Mouse (Mus musculus): ENCODE measurements around the gene Hcfc2. TPM values are rescaled to one million over a fixed set of nuclear protein-coding genes. Genes with fewer than 3 reads are reported as not detected.

Gene Hcfc2
- total RNA-seq (2014; rRNA removed) (31.2 and 31.5 TPM in 2 replicates), polyA plus RNA-seq (2015; fragmentation: Nextera tagmentation; extraction: Ambion mirVana) (21.5 and 31.1 TPM in 2 replicates)

DNA sequence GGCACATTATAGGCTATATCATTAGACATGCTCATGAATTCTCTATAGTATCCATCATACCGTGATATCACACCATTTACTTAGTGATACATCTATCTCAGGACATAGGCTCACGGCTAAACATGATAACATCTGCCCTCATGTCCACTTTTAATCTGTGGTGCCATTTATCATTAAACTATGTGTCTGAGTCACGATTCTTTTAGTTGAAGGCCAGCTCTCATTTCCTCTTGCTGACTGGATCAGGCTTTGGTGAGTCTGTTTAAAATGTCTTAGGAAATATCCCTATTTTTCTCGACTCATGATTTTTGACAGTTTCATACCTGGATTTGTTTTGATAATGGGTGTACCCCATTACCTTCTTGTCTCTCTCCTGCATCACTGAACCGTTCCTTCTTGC is at the start of gene Hcfc2:
Hcfc2 (plus strand) TSS at position 205 of the 400 bp plus-strand sequence.
- ATAC-seq = no peak
- peaks cover 11% of the 10 kb centered on the region for H3K4me1 ChIP-seq (ENCODE audit: insufficient read depth)
- H3K27me3 ChIP-seq (ENCODE audit: insufficient read depth, low read length) = no peaks in the 10 kb centered on the region; the same call in 1 of the 2 replicates
- no peaks in the 10 kb centered on the region for H3K36me3 ChIP-seq (ENCODE audit: insufficient read depth)
- no peak within 1 kb of the TSS for H3K4me2 ChIP-seq (ENCODE audit: low read depth)
- H3K4me3 ChIP-seq (ENCODE audit: low read depth, low read length) = no peak within 1 kb of the TSS
- no peaks in the 10 kb centered on the region for H3K9me3 ChIP-seq (ENCODE audit: low read length)
- 0 out of 2 replicates have a peak within 1 kb of the TSS, but pooled peaks have one; percentile 29 for H3K27ac ChIP-seq (ENCODE audit: low read depth, low read length)
- no peak within 1 kb of the TSS for H3K9ac ChIP-seq
- no peak for TF ChIP-seq CTCF (IDR thresholded peaks at IDR 0.05; ENCODE audit: low read depth)
- no peak for DNase-seq
- WGBS = 85% methylated on average over 5 of the region's 5 CpGs

DNA sequence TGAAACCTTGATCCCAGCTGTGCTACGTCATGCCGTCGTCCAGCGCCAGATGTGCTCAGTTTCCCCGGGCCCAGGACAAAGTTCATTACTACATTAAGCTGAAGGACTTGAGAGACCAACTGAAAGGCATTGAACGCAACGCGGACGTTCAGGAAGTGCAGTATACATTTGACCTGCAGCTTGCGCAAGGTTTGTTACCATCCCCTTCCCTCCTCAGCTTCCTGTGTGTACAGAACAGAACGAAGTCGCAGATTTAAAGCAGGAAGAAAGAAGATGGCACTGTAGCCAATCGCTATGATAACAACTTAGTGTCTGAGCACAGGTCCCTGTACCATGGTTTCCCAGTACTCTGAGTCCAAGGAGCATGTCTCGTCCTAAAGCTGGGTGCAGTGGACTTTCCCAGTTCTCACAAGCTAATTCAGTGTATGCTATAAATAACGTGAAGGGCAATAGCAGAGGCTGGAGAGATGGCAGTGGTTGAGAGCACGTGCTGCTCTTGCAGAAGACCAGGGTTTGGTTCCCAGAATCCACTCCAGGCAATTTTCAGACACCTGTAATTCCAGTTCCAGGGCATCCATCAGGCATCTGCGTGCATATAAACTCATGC is 48.7 kb upstream of the Hcfc2 start:
- H3K4me2 ChIP-seq (ENCODE audit: low read depth) = no peak overlapping the region
- H3K27ac ChIP-seq (ENCODE audit: low read depth, low read length) = no peak overlapping the region
- H3K9ac ChIP-seq = no peak overlapping the region
- peaks cover 67% of the 10 kb centered on the region for H3K36me3 ChIP-seq (ENCODE audit: insufficient read depth)
- 94% methylated on average over 17 of the region's 17 CpGs for WGBS
- H3K27me3 ChIP-seq (ENCODE audit: insufficient read depth, low read length) = no peaks in the 10 kb centered on the region
- no peak for ATAC-seq
- no peak for TF ChIP-seq CTCF (IDR thresholded peaks at IDR 0.05; ENCODE audit: low read depth)
- no peak for DNase-seq
- H3K4me3 ChIP-seq (ENCODE audit: low read depth, low read length) = no peak overlapping the region
- no peaks in the 10 kb centered on the region for H3K4me1 ChIP-seq (ENCODE audit: insufficient read depth)
- H3K9me3 ChIP-seq (ENCODE audit: low read length) = no peaks in the 10 kb centered on the region

- Histone ChIP-seq H3K4me3 (ENCODE audit: low read depth, low read length) (no peak overlapping the region), H3K27me3 (ENCODE audit: insufficient read depth, low read length) (no peaks in the 10 kb centered on the region), H3K27ac (ENCODE audit: low read depth, low read length) (no peak overlapping the region), H3K4me2 (ENCODE audit: low read depth) (no peak overlapping the region), H3K36me3 (ENCODE audit: insufficient read depth) (peaks cover 37% of the 10 kb centered on the region), H3K4me1 (ENCODE audit: insufficient read depth) (no peaks in the 10 kb centered on the region), H3K9ac (no peak overlapping the region), H3K9me3 (ENCODE audit: low read length) (no peaks in the 10 kb centered on the region)
- 90% methylated on average over 5 of the region's 5 CpGs for WGBS
- DNase-seq (no peak), ATAC-seq (no peak)
- TF ChIP-seq CTCF (IDR thresholded peaks at IDR 0.05; ENCODE audit: low read depth) = no peak
Measured at GRCm38 (mm10) chr10:82651221-82651620, 44.7 kb upstream of the Hcfc2 start.

- H3K4me3 ChIP-seq (ENCODE audit: low read depth, low read length) = no peak overlapping the region
- H3K36me3 ChIP-seq (ENCODE audit: insufficient read depth) = peaks cover 25% of the 10 kb centered on the region
- H3K4me1 ChIP-seq (ENCODE audit: insufficient read depth) = no peaks in the 10 kb centered on the region
- H3K27ac ChIP-seq (ENCODE audit: low read depth, low read length) = no peak overlapping the region
- no peaks in the 10 kb centered on the region for H3K9me3 ChIP-seq (ENCODE audit: low read length)
- DNase-seq = no peak
- H3K4me2 ChIP-seq (ENCODE audit: low read depth) = no peak overlapping the region
- no peak for TF ChIP-seq CTCF (IDR thresholded peaks at IDR 0.05; ENCODE audit: low read depth)
- H3K27me3 ChIP-seq (ENCODE audit: insufficient read depth, low read length) = no peaks in the 10 kb centered on the region
- WGBS = 68% methylated on average over 5 of the region's 5 CpGs
- ATAC-seq = no peak
- H3K9ac ChIP-seq = no peak overlapping the region
Measured at GRCm38 (mm10) chr10:82652625-82653024, 43.3 kb upstream of the Hcfc2 start.

GRCm38 (mm10) chr10:82654581-82654980 is 41.4 kb upstream of the Hcfc2 start:
- TF ChIP-seq CTCF (IDR thresholded peaks at IDR 0.05; ENCODE audit: low read depth) = no peak
- H3K9me3 ChIP-seq (ENCODE audit: low read length) = no peaks in the 10 kb centered on the region
- peaks cover 19% of the 10 kb centered on the region for H3K36me3 ChIP-seq (ENCODE audit: insufficient read depth)
- ATAC-seq (no peak), DNase-seq (no peak)
- no peak overlapping the region for H3K4me3 ChIP-seq (ENCODE audit: low read depth, low read length)
- no peaks in the 10 kb centered on the region for H3K27me3 ChIP-seq (ENCODE audit: insufficient read depth, low read length)
- H3K27ac ChIP-seq (ENCODE audit: low read depth, low read length) = no peak overlapping the region
- no peak overlapping the region for H3K9ac ChIP-seq
- WGBS = 86% methylated on average over 3 of the region's 3 CpGs
- H3K4me1 ChIP-seq (ENCODE audit: insufficient read depth) = no peaks in the 10 kb centered on the region
- H3K4me2 ChIP-seq (ENCODE audit: low read depth) = no peak overlapping the region

DNA sequence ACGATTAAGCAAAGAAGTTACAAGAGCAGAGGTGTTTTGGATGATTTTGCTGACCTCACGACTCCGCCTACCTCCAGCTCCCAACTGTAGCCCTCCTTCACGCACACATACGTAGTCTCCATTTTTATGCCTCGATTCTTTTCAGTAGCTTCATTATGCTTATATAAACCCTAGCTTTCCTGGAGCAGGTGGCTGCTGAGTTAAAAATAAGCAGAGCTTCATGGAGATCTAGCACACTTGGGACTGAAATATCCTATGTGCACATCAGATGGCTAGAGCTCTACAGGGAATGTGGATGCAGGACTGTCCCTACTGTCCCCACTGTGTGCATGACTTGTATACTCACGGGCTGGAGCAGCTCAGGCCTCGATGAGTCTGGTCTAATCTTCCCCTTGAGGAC is 34.1 kb upstream of the Hcfc2 start:
- Histone ChIP-seq H3K9ac (no peak overlapping the region), H3K4me1 (ENCODE audit: insufficient read depth) (no peaks in the 10 kb centered on the region), H3K9me3 (ENCODE audit: low read length) (no peaks in the 10 kb centered on the region), H3K27ac (ENCODE audit: low read depth, low read length) (peak overlapping the region; percentile 80), H3K36me3 (ENCODE audit: insufficient read depth) (no peaks in the 10 kb centered on the region), H3K4me3 (ENCODE audit: low read depth, low read length) (no peak overlapping the region), H3K4me2 (ENCODE audit: low read depth) (peak overlapping the region; percentile 29), H3K27me3 (ENCODE audit: insufficient read depth, low read length) (no peaks in the 10 kb centered on the region)
- peak; percentile 38 for ATAC-seq
- DNase-seq = peak; percentile 49
- WGBS = 71% methylated on average over 8 of the region's 8 CpGs
- TF ChIP-seq CTCF (IDR thresholded peaks at IDR 0.05; ENCODE audit: low read depth) = no peak

DNA sequence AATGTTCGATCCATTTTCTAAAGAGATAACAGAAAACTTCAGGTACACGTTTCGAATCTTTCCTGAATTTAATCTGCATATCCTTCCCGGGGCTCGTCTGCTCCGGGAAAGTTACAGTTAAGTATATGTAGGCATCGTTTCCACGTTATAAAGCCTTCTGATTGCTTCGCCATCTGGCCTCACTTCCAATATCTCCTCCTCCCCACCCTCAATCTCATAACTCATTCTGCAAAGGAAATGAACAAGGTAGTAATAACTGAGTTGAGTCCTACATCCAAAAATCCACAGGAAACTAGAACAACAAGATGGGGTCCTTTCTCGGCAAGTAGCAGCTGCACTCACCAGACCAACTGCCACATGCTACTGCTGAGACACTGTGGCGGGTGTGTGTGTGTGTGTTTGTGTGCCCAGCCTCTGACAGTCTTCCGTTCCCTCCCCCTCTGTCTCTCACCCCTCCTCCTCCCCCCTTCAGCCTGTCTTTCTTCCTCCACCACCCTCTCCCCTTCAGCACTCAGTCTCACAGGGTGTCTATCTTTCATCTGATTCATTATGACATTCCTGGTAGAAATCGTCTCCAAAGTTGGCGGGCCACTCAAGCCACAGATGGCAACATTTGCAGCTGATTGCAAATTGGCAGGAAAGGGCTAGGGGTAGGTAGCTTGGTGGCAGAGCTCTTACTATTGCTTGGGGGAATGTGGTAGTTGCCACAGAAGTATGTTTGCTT is 33.5 kb upstream of the Hcfc2 start:
- DNase-seq (peak; percentile 88), ATAC-seq (peak; percentile 84)
- no peak for TF ChIP-seq CTCF (IDR thresholded peaks at IDR 0.05; ENCODE audit: low read depth)
- Histone ChIP-seq H3K27ac (ENCODE audit: low read depth, low read length) (peak overlapping the region; percentile 80), H3K27me3 (ENCODE audit: insufficient read depth, low read length) (no peaks in the 10 kb centered on the region), H3K4me2 (ENCODE audit: low read depth) (peak overlapping the region; percentile 29), H3K4me1 (ENCODE audit: insufficient read depth) (no peaks in the 10 kb centered on the region), H3K4me3 (ENCODE audit: low read depth, low read length) (no peak overlapping the region), H3K9me3 (ENCODE audit: low read length) (no peaks in the 10 kb centered on the region), H3K36me3 (ENCODE audit: insufficient read depth) (no peaks in the 10 kb centered on the region), H3K9ac (no peak overlapping the region)
- 58% methylated on average over 14 of the region's 14 CpGs for WGBS
